Mouse (Mus musculus): ENCODE measurements at regions not wholly inside any gene's neighbourhood (a gene's known extent, or its start where the extent isn't known, plus 50 kb on each side); places are given as distances from the start of the nearest gene placed in this dataset.

- peak in 1 of 2 experiments; percentile 27 for DNase-seq
Observed at GRCm38 (mm10) chr6:145677475-145678325, 62.1 kb downstream of the Tuba3b start.

GRCm38 (mm10) chr6:145679516-145679915 is 64.0 kb downstream of the Tuba3b start:
- no peak for DNase-seq

GRCm38 (mm10) chr6:145687073-145687472 is 59.5 kb upstream of the Rassf8 start:
- DNase-seq, result peak; percentile 19 to 26

- DNase-seq, result peak; percentile 9 to 16
Observed at GRCm38 (mm10) chr6:145691680-145692079, 54.9 kb upstream of the Rassf8 start.

GRCm38 (mm10) chr6:145694817-145695216 is 51.7 kb upstream of the Rassf8 start:
- peak; percentile 29 to 31 for DNase-seq

Data from kidney, postnatal 4 days (tissue).